Mouse (Mus musculus): ENCODE measurements at regions not wholly inside any gene's neighbourhood (a gene's known extent, or its start where the extent isn't known, plus 50 kb on each side); places are given as distances from the start of the nearest gene placed in this dataset.
A peak's percentile ranks its signal among the peaks of the same experiment; 100 is the strongest.

DNA sequence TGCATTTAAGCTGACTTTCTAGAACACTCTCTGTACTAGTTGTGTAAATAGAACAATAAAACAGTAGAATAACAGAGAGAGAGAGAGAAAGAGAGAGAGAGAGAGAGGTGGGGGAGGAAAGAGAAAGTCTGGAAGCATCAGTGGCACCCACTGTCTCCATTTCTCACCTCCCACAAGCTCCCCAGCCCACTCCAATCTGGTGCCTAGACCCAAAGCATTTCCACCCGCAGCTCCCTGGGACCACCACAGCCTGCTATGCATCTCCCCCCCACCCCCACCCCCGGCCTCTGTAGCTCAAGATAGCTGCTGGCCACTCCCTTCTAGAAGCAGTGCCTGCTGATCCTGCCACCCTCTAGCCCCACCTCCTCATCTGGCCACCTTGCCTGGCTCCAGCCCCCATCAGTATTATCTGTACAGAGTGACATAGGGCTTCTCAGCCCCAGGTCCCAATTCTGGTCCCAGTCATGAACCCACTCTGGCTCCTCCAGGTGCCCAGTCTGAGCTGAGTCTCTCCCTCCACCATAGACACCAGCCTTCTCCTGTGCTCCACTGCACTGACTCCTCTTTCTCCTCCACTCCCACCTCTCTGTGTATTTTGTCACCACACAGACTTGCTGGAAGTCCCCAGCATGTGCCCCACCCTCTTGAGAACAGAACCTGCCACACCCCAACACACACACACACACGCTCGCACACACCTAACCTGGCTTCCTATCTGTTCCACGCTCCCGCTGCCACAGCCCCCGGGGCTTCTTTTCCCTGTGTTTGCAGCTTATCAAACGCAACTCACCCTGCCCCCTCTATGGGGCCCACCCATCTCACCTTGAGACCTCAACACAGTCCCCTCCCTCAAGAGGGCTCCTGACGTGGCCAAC is 68.4 kb upstream of the Ppp1r26 start:
- Histone ChIP-seq H3K4me1 (ENCODE audit: insufficient read depth) (no peaks in the 10 kb centered on the region; the same call in 1 of the 2 replicates), H3K27ac (ENCODE audit: low read depth) (no peak overlapping the region), H3K4me2 (no peak overlapping the region), H3K27me3 (ENCODE audit: insufficient read depth, low read length) (no peaks in the 10 kb centered on the region), H3K4me3 (ENCODE audit: low read depth, low read length) (no peak overlapping the region), H3K9ac (no peak overlapping the region), H3K36me3 (ENCODE audit: insufficient read depth) (no peaks in the 10 kb centered on the region), H3K9me3 (ENCODE audit: low read depth, low read length) (no peaks in the 10 kb centered on the region)
- ATAC-seq (ENCODE audit: insufficient read depth): no peak
- DNase-seq: no peak
- WGBS: 50% methylated on average over 9 of the region's 9 CpGs
- no peak for TF ChIP-seq CTCF (IDR thresholded peaks at IDR 0.05; ENCODE audit: low read depth)

DNA sequence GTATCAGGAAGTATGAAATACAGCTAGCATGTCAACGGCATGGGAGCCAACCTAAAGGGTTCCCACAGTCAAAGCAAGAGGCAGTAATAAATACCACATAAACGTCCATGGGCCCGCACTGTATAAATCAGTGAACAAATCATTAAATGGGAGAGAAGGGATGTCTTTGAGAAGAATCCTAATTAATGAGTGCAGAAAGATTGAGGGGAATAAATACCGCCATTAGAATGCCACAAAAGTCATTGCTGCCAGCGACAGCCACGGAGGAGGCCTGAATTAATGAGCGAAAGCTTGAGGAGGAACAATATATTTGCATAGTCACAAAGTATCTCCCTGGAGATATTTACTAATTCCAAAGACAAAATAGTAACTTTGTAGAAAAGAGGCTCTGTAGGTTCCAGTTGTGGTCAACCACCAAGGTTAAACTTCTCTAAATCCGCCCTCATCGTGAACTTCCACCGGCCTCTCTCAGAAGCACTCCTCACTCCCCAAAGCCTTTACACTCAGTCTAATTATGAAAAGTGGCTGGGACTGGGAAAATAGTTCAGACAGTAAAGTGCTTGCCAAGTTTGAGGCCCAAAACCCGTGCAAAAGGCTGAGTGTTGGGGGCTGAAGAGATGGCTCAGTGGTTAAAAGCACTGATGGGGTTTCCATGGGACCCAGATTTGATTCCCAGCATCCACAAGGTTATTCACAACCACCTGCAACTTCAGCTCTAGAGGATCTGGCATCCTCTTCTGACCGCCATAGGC is 64.4 kb upstream of the Ppp1r26 start:
- ATAC-seq (ENCODE audit: insufficient read depth) (no peak), DNase-seq (no peak)
- no peak overlapping the region for H3K4me3 ChIP-seq (ENCODE audit: low read depth, low read length)
- H3K4me1 ChIP-seq (ENCODE audit: insufficient read depth): no peaks in the 10 kb centered on the region
- H3K27me3 ChIP-seq (ENCODE audit: insufficient read depth, low read length): no peaks in the 10 kb centered on the region
- WGBS: 85% methylated on average over 12 of the region's 12 CpGs
- H3K27ac ChIP-seq (ENCODE audit: low read depth): no peak overlapping the region
- H3K36me3 ChIP-seq (ENCODE audit: insufficient read depth): no peaks in the 10 kb centered on the region
- no peak for TF ChIP-seq CTCF (IDR thresholded peaks at IDR 0.05; ENCODE audit: low read depth)
- H3K9me3 ChIP-seq (ENCODE audit: low read depth, low read length): no peaks in the 10 kb centered on the region
- H3K9ac ChIP-seq: no peak overlapping the region
- no peak overlapping the region for H3K4me2 ChIP-seq

DNA sequence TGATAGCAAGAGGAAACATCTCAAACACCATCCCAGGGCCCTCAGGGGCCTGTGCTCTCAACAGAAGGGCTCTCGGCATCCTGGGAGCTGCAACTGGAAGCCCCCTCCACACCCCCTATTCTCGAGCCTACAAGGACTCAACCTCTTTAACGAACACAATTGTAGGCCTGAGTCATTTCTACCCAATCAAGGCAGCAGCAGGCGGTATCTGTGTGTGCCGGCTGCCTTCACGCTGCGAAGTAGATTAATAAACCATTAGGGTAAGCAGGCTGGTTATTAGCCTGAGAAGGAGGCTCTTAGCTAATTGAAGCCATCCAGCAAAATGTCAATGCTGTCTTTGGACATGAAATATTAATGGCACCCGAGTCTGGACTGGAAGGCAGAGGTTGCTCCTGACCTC is 61.7 kb upstream of the Ppp1r26 start:
- Histone ChIP-seq H3K9ac (no peak overlapping the region), H3K4me1 (ENCODE audit: insufficient read depth) (no peaks in the 10 kb centered on the region), H3K27ac (ENCODE audit: low read depth) (no peak overlapping the region), H3K9me3 (ENCODE audit: low read depth, low read length) (no peaks in the 10 kb centered on the region), H3K4me3 (ENCODE audit: low read depth, low read length) (no peak overlapping the region), H3K27me3 (ENCODE audit: insufficient read depth, low read length) (no peaks in the 10 kb centered on the region), H3K36me3 (ENCODE audit: insufficient read depth) (no peaks in the 10 kb centered on the region), H3K4me2 (no peak overlapping the region)
- TF ChIP-seq CTCF (IDR thresholded peaks at IDR 0.05; ENCODE audit: low read depth): no peak
- ATAC-seq (ENCODE audit: insufficient read depth): no peak
- no peak for DNase-seq
- WGBS: 66% methylated on average over 8 of the region's 8 CpGs

DNA sequence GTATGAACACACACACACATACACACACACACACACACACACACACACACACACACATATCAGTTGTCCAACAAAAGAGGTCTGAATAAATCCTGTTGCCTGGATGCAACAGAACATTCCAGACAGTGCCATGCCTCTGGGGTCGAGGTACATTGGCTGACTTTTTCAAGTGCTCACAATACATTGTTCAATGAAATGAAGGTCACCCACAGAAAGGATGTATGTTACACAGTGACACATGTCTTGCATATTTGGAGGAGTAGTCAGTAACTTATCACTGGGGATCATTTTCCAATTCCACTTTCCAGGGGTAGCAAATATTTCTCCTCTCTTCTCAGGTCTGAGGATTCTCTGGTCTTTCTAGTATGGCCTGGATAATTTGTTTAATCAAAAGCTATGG is 59.8 kb upstream of the Ppp1r26 start:
- Histone ChIP-seq H3K27ac (ENCODE audit: low read depth) (no peak overlapping the region), H3K9ac (no peak overlapping the region), H3K36me3 (ENCODE audit: insufficient read depth) (no peaks in the 10 kb centered on the region), H3K27me3 (ENCODE audit: insufficient read depth, low read length) (no peaks in the 10 kb centered on the region), H3K4me2 (no peak overlapping the region), H3K9me3 (ENCODE audit: low read depth, low read length) (no peaks in the 10 kb centered on the region), H3K4me1 (ENCODE audit: insufficient read depth) (no peaks in the 10 kb centered on the region), H3K4me3 (ENCODE audit: low read depth, low read length) (no peak overlapping the region)
- 67% methylated on average over 1 of the region's 1 CpGs for WGBS
- DNase-seq: no peak
- no peak for ATAC-seq (ENCODE audit: insufficient read depth)
- TF ChIP-seq CTCF (IDR thresholded peaks at IDR 0.05; ENCODE audit: low read depth): no peak

DNA sequence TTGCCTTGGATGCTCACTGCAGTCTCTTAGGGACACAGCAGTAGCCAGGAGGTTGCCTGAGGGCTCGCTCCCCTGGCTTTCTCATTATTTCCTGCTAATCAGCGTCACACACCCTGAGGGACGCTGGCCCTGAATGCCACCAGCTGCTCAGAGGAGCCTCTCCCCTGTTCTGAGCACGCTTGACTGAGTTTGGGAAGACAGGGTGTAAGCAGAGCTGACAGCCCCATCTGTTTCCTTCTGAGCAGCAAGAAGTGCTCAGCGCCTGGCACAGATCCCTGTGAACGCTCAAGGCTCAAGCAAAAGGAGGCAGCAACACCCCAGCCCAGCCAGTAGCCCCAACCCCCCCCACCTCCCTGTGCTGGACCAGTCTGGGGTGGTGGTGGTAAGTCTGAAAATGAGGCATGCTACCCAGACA is 59.2 kb upstream of the Ppp1r26 start:
- Histone ChIP-seq H3K4me2 (no peak overlapping the region), H3K9ac (no peak overlapping the region)
- DNase-seq: peak; percentile 69

DNA sequence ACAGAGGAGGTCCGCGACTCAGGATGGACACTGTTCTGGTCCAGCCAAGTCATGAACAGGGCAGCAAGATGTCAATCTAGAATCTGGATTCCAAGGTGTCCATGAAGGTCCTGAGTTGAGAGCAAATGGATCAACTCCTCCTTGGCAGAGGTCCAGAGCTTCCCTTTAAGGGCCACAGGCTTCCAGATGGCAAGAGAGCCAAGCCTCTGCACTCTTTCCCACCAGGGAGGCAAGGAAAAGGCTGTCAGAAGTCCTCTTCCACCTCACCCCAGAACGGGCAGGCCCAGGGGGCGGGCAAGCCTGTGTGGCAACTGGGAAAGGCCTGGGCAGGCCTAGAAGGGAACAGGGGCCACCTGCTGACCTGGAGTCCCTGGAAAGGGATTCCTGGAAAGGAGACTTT is 58.7 kb upstream of the Ppp1r26 start:
- Histone ChIP-seq H3K9me3 (ENCODE audit: low read depth, low read length) (no peaks in the 10 kb centered on the region), H3K4me2 (no peak overlapping the region), H3K4me3 (ENCODE audit: low read depth, low read length) (no peak overlapping the region), H3K27me3 (ENCODE audit: insufficient read depth, low read length) (no peaks in the 10 kb centered on the region), H3K9ac (no peak overlapping the region), H3K27ac (ENCODE audit: low read depth) (no peak overlapping the region), H3K4me1 (ENCODE audit: insufficient read depth) (no peaks in the 10 kb centered on the region), H3K36me3 (ENCODE audit: insufficient read depth) (no peaks in the 10 kb centered on the region)
- ATAC-seq (ENCODE audit: insufficient read depth) (no peak), DNase-seq (no peak)
- WGBS: 61% methylated on average over 4 of the region's 4 CpGs
- TF ChIP-seq CTCF (IDR thresholded peaks at IDR 0.05; ENCODE audit: low read depth): no peak

More for the DNA sequence above, 59.2 kb upstream of the Ppp1r26 start:
- H3K36me3 ChIP-seq (ENCODE audit: insufficient read depth): no peaks in the 10 kb centered on the region
- peak; percentile 63; the same call in 1 of the 2 replicates for ATAC-seq (ENCODE audit: insufficient read depth)
- no peaks in the 10 kb centered on the region for H3K27me3 ChIP-seq (ENCODE audit: insufficient read depth, low read length)
- H3K4me1 ChIP-seq (ENCODE audit: insufficient read depth): no peaks in the 10 kb centered on the region
- no peak overlapping the region for H3K4me3 ChIP-seq (ENCODE audit: low read depth, low read length)
- TF ChIP-seq CTCF (IDR thresholded peaks at IDR 0.05; ENCODE audit: low read depth): no peak
- WGBS: 14% methylated on average over 6 of the region's 6 CpGs
- H3K9me3 ChIP-seq (ENCODE audit: low read depth, low read length): no peaks in the 10 kb centered on the region
- no peak overlapping the region for H3K27ac ChIP-seq (ENCODE audit: low read depth)

DNA sequence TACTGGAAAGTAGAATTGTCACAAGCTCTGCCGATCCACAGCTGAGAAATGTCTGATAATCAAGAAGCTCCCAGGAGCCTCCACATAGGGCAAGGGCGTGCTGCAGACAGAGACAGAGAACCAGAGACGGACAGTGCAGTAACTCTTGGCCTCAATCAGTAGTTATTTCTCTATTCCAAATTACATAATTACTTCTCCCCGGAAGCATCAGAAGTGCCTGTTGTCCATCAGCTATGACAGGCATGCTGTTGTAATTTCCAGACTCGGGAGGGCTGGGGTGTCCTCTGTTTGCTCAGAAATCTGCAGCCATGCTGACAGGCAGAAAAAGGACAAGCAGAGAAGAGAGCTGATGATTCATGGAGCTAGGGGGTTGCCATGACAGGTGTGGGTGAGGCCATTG is 56.9 kb upstream of the Ppp1r26 start:
- Histone ChIP-seq H3K27me3 (ENCODE audit: insufficient read depth, low read length) (no peaks in the 10 kb centered on the region), H3K4me3 (ENCODE audit: low read depth, low read length) (no peak overlapping the region), H3K9me3 (ENCODE audit: low read depth, low read length) (no peaks in the 10 kb centered on the region), H3K36me3 (ENCODE audit: insufficient read depth) (no peaks in the 10 kb centered on the region), H3K9ac (no peak overlapping the region), H3K4me2 (no peak overlapping the region), H3K27ac (ENCODE audit: low read depth) (no peak overlapping the region), H3K4me1 (ENCODE audit: insufficient read depth) (no peaks in the 10 kb centered on the region)
- DNase-seq (no peak), ATAC-seq (ENCODE audit: insufficient read depth) (no peak)
- 76% methylated on average over 5 of the region's 5 CpGs for WGBS
- TF ChIP-seq CTCF (IDR thresholded peaks at IDR 0.05; ENCODE audit: low read depth): no peak
